Mouse (Mus musculus) monocyte, adult 5-6 weeks (primary cell): ENCODE results near the gene Togaram2. TPM values are rescaled to one million over a fixed set of nuclear protein-coding genes. Genes with fewer than 3 reads are reported as not detected.
"Not testable (repeated sequence)": the region's sequence is repeated elsewhere in the genome, so short reads cannot be mapped to it uniquely, and the experiment has no call there.

Experiments used
- ATAC-seq: fragments of 153-309, 156-312 bp; replicated peaks from 2 replicates; pipeline ENCODE4 v1.8.0; 2017; ENCODE audit warnings: mild to moderate bottlenecking; ENCODE audit not compliant: low TSS enrichment, insufficient number of reproducible peaks, severe bottlenecking, poor library complexity, low FRiP score
- total RNA-seq: library from RNA; stranded (forward); fragments of 200-1000, 200-491, 200-594 nt; gene quantifications from 3 replicates; pipeline ENCODE4 v1.2.3, GENCODE M21; 2017

Gene Togaram2
- not detected in 3 replicates for total RNA-seq

DNA sequence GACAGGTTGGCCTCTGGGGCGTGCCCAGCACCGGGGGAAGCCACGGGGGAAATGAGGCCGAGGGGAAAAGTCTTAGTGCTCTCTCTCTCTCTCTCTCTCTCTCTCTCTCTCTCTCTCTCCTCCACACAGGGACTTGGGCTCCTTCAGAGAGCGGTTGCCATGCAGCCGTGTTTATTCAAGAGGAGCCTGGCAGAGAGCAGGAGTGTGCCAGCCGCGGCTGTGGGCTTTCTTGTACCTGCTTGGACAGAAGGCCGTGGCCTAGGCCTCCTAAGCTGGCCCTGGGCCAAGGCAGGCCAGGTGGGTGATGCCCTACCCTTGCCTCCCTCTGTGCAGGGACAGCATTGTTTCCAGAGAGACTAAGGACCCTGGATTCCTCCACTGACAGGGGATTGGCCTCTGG is at the start of gene Togaram2:
TSS of gene Togaram2 (plus strand) at position 170 of the 400 bp plus-strand sequence.
- no peak for ATAC-seq

- ATAC-seq: no peak
These were observed 41.3 kb upstream of the Togaram2 start for GRCm38 (mm10) chr17:71631806-71632205.

GRCm38 (mm10) chr17:71633350-71633749 is 39.7 kb upstream of the Togaram2 start:
- ATAC-seq: no peak

GRCm38 (mm10) chr17:71636786-71637185 is 36.3 kb upstream of the Togaram2 start:
- ATAC-seq: no peak

- no peak for ATAC-seq
These were observed 35.3 kb upstream of the Togaram2 start for GRCm38 (mm10) chr17:71637750-71638265.

- not testable (repeated sequence) for ATAC-seq
These were observed 34.0 kb upstream of the Togaram2 start for GRCm38 (mm10) chr17:71639056-71639455.

DNA sequence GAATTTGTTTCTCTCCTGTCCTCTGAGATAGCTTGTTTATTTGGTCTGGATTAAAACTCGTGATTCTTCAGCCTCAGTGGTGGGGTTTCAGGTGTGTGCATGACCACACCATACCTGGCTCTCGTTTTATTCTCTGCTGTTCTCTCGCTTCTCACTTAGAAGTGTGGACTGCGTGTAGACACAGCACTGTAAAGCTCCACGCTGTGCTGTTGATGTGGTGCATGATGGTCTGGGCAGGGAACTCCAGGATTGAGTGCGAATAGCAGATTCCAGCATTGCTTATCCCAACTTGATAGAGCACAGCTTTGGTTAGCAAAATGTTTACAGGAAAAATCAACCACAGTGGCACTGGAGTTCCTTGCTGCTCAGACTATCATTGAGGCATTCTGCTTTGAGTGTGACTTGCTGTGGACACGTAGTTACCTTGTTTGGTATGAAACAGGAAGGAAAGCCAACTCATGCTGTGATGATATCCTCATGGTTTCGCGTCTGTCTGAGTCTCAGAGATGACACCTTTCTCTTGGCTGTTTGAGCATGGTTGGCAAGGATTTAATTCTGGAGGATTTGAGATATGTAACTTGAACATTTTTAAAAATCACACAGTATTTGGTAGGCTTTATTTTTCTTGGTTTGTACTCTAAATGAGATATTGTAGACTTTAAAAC is 32.5 kb upstream of the Togaram2 start:
- ATAC-seq: no peak

DNA sequence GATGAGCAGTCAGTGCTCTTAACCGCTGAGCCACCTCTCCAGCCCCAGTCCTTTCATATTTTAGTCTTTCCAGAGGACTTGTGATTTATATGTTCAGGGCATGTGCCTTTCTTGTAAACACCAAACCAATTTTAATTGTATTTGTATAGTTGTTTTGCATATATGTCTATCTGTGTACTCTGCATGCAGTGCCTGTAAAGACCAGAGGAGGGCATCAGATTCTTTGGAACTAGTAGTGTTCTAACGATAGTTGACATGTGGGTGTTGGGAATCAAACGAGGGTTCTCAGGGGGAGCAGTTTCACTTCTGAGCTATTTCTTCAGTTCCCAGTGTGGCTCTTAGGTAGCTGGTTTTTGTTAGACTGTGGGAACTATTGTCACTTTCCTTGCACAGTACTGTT is 30.9 kb upstream of the Togaram2 start:
- ATAC-seq: no peak

GRCm38 (mm10) chr17:71650011-71650410 is 23.1 kb upstream of the Togaram2 start:
- no peak for ATAC-seq

- no peak for ATAC-seq
These were observed 20.6 kb upstream of the Togaram2 start for GRCm38 (mm10) chr17:71652495-71652894.

DNA sequence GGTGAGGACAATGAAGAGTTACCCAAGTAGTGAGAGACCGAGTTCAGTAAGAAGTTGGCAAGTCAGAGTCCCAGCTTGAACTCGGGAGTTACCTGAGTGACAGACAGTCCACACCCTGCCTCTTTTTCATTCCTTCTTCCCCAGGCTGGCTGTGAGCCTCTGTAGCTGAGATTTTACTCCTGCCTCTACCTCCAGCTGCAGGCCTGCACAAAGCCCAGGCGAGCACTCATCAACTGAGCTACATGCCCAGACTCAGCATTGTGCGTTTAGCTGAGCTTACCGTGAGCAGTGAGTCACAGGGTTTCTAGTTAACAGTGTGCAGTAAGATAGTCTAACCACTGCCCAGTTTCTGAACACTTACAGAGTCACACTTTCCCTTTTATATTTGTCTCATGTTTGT is 20.1 kb upstream of the Togaram2 start:
- no peak for ATAC-seq

- no peak for ATAC-seq
These were observed 15.5 kb upstream of the Togaram2 start for GRCm38 (mm10) chr17:71657521-71657920.

- ATAC-seq: no peak
These were observed 14.4 kb upstream of the Togaram2 start for GRCm38 (mm10) chr17:71658666-71659065.

DNA sequence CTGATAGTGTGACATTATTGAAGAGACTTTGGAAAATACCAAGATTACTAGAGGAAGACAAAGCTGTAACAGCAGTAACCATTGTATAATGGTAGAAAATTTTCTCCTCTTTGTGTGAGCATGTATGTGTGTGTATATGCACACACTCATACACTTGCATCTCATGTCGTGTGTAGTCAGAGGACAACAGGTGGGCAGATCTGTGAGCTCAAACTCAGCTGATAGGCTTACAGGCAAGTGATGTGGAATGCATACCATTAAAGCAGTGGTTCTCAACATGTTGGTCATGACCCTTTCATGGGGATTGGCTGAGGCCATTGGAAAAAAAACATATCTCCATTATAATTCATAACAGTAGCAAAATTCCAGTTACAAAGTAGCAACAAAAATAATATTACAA is 12.7 kb upstream of the Togaram2 start:
- no peak for ATAC-seq

DNA sequence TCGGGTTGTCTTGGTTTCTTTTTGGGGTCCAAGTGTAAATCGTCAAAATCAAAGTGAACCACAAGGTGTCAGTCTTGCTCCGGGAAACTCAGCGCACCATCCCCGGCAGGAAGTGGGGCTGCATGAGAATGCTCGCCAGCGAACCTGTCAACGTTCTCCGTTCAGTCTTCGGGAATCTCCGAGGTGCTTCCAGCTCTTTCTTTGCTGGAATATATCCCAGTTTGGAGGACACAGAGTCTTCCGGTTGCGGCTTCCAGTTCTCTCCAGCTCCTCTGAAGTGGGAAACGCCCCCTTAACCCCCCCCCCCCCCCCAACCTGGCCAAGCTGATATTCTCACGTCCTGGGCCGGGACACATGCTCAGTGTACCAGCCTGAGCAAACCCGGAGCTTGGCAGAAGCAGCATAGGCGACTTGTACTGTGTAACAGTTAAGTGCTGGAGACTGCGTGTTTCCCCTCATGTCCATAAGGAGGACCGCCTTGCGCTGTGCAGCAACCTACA is 10.3 kb upstream of the Togaram2 start:
- peak; percentile 55; the same call in 1 of the 2 replicates for ATAC-seq

GRCm38 (mm10) chr17:71663491-71663890 is 9.6 kb upstream of the Togaram2 start:
- no peak for ATAC-seq

- no peak for ATAC-seq
These were observed 8.9 kb upstream of the Togaram2 start for GRCm38 (mm10) chr17:71664172-71664571.

DNA sequence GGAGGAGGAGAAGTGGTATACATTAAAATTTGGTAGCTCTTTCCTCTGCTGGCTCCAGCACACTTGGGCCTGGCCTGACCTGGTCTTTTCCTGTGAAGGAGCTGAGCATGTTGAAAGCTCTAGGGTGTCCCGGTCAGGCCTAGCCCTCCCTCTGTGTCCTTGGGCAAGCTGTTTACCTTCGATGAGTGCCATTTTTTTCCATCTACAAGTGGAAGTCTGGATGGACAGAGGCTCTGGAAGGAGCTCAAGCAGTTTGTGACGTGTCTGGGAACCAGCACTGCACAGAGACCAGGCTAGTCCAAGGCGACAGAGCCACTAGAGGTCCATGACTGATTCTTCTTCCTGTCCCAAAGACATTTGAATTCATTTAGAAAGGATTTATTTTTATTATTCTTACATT is 7.9 kb upstream of the Togaram2 start:
- ATAC-seq: no peak

DNA sequence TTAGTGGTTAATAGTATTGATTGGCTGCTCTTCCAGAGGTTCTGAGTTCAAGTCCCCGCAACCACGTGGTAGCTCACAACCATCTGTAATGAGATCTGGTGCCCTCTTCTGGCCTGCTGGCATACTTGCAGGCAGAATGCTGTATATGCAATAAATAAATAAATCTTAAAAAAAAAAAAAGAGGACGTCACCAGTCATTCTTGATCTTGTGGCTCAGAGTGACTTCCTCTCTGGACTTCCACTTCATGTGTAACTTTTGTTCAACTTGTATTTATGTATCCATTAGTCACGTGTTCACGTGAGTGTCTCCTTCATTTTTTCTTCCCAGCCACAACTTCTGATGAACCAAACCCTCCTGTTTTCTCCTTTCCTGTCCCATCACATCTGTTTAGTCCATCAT is 3.5 kb upstream of the Togaram2 start:
- no peak for ATAC-seq

DNA sequence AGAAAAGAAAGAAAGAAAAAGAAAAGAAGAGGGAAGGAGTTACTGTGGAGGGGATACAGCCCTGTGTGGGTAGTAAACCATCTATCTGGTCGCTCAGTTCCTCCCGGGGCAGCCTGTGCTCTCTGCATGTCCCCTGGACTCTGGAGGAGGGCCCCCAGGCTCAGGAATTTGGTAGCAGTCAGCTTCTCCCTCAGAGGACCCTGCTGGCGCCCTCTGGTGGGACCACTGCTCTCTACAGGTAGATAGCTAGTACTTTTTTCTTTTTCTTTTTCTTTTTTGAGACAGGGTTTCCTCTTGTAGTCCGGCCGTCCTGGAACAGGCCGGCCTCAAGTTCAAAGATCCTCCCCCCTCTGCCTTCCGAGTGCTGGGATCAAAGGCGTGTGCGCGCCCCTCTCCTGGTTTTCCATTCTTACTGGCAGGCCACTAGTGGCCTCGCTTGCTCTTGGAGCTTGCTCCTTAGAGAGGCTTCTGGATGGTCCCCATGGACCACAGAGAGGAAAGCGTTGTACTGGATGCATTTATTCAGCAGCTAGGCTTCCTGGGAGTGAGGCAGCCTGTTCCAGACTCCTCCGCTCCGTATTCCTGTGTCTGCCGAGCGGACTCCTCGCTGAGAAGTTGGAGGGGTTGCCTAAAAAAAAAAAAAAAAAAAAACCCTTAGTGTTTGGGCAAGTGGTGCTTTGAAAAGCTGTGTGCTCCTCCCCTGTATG is 1.1 kb upstream of the Togaram2 start:
- no peak for ATAC-seq
